Mouse (Mus musculus) skeletal muscle tissue, adult 2 months (tissue): ENCODE results near the gene Fastk.

ENCODE experiments used
- DNase-seq: peaks from one replicate; pipeline ENCODE4 v3.0.0-alpha.2; 2012; ENCODE audit warnings: low read depth, low spot score

The Fastk gene

GRCm38 (mm10) chr5:24392724-24393123 is 52.4 kb downstream of the Fastk start:
- DNase-seq = no peak

DNA sequence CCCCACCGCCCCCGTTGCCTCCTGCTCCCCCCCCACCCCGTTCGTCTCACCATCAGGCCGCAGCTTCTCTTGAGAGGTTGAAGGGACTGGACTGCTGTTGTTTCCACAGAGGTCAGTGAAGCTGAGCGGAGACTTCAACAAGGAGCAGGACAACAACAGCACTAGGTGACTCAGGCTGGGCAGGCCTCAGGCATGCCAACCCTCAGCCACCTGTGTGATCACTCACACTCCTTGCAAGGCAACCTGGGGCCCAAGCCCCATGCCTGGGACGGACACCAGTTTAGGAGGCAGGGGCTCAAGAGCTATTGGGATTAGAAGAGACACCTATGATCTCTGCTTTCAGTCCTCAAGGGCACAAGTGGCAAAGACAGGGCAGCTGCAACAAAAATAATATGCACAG is 53.2 kb downstream of the Fastk start, which contains the start of gene Atg9b:
TSS of gene Atg9b (minus strand) at position 280 of the 400 bp plus-strand sequence.
- DNase-seq = no peak

DNA sequence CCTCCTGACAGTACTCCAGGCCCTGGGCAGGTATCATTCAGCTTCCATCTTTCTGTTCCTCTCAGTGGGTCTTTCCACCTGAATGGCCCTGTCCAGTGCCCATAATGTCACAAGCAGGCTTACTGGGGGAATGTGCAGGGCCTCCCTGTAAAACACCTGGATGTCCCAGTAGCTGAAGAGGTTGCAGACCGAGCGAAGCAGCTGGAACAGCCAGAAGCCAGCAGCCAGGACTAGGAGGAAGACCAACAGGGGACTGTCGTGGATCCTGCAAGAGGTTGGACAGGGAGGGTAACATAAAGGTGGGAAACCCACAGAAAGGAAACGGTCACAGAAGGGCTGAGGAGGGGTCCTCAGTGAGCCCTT is 55.4 kb downstream of the Fastk start:
- no peak for DNase-seq

DNA sequence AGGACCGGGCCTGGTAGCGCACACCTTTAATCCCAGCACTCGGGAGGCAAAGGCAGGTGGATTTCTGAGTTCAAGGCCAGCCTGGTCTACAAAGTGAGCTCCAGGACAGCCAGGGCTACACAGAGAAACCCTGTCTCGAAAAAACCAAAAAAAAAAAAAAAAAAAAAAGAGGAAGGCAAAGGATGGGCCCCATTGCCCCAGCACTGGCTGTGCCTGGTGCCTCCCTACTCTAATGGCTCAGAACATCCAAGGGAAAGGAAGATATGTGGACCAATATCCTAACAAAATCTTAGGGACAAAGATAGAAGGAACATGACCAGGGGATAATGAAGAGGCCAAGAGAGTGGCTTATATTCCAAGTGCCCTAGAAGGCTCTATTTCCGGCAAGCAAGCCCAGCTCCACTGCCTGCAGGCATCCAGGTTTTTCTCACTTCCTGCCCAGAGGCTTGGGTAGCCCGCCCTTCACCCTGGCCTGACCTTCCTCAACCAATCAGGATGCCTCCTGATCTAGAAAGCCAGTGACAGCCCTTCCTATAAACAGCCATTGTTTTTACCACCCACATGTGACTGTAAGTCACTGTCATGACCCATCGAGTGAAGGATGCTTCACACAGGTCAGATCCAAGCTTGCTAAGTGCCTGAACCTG is 56.0 kb downstream of the Fastk start:
- no peak for DNase-seq
